In genomic region chr3:104586342-104587175, GRCm38 (mm10) we compare ENCODE assay signal across 15 mouse cellular contexts. TPM values are rescaled to one million over a fixed set of nuclear protein-coding genes. Genes with fewer than 3 reads are reported as not detected.
DNase-seq lines count a peak whose midpoint lies in the region; ATAC-seq and TF ChIP-seq lines count a peak whose summit lies in the region.
"Had no signal": no experiment of that assay in that cellular context is flagged by ENCODE, and none has a peak within 500 bp of the region (broad histone marks: within the 10 kb centered on the region; RNA-seq: fewer than 3 reads in every experiment).

No protein-coding gene starts in this region.

- TF ChIP-seq CTCF in layer of hippocampus, adult 2 months (conservative IDR thresholded peaks at IDR 0.05) = no peak

- H3K4me1 ChIP-seq in brown adipose tissue, adult 24 weeks (ENCODE audit: control insufficient read depth, insufficient read depth, insufficient read length, low read length) = peaks cover 3% of the 10 kb centered on the region; the same call in 1 of the 2 replicates
- H3K4me1 ChIP-seq in neural tube, embryonic 15.5 days = no peaks in the 10 kb centered on the region
- H3K4me1 ChIP-seq: embryonic facial prominence, embryonic 15.5 days; midbrain, embryonic 13.5 days; neural tube, embryonic 12.5 days had no signal

- no peak for DNase-seq in layer of hippocampus, adult 2 months (ENCODE audit: low spot score in 2 of 2)
- DNase-seq in layer of hippocampus, adult 18-20 months (ENCODE audit: low spot score in 2 of 2) = no peak
- peak; percentile 26 for DNase-seq in NIH3T3 (ENCODE audit: low read depth)
- peak; percentile 85 to 87 for DNase-seq in cerebellum, postnatal 25 days
- DNase-seq in natural killer cell, adult 2 months (ENCODE audit: low spot score in 2 of 2) = no peak
- DNase-seq: kidney, postnatal 10 days; lung, postnatal 10 days had no signal

- no peaks in the 10 kb centered on the region for H3K27me3 ChIP-seq in neural tube, embryonic 15.5 days (replicated peaks)
- H3K27me3 ChIP-seq: embryonic facial prominence, embryonic 15.5 days; midbrain, embryonic 13.5 days; neural tube, embryonic 12.5 days had no signal

- H3K9ac ChIP-seq in neural tube, embryonic 15.5 days (replicated peaks) = no peak overlapping the region
- H3K9ac ChIP-seq: embryonic facial prominence, embryonic 15.5 days; midbrain, embryonic 13.5 days; neural tube, embryonic 12.5 days had no signal

- no peak overlapping the region for H3K4me3 ChIP-seq in layer of hippocampus, adult 2 months
- no peak overlapping the region for H3K4me3 ChIP-seq in brown adipose tissue, adult 24 weeks (ENCODE audit: insufficient read depth, low read depth, low read length)
- no peak overlapping the region for H3K4me3 ChIP-seq in neural tube, embryonic 15.5 days (replicated peaks)
- H3K4me3 ChIP-seq: embryonic facial prominence, embryonic 15.5 days; midbrain, embryonic 13.5 days; neural tube, embryonic 12.5 days had no signal

- H3K9me3 ChIP-seq in neural tube, embryonic 15.5 days (replicated peaks) = no peaks in the 10 kb centered on the region
- H3K9me3 ChIP-seq: embryonic facial prominence, embryonic 15.5 days; midbrain, embryonic 13.5 days; neural tube, embryonic 12.5 days had no signal

- peak overlapping the region; percentile 55; the same call in 1 of the 2 replicates for H3K27ac ChIP-seq in layer of hippocampus, adult 2 months
- H3K27ac ChIP-seq in brown adipose tissue, adult 24 weeks (replicated peaks; ENCODE audit: low read depth, low read length) = peak overlapping the region; percentile 42; the same call in 1 of the 2 replicates
- H3K27ac ChIP-seq in neural tube, embryonic 15.5 days (replicated peaks) = no peak overlapping the region
- H3K27ac ChIP-seq: embryonic facial prominence, embryonic 15.5 days; midbrain, embryonic 13.5 days; neural tube, embryonic 12.5 days had no signal

- no peak for ATAC-seq in neural tube, embryonic 15.5 days (ENCODE audit: low FRiP score)
- no peak for ATAC-seq in megakaryocyte-erythroid progenitor cell, adult 5-6 weeks (replicated peaks; ENCODE audit: low FRiP score, low TSS enrichment, poor library complexity, severe bottlenecking)
- ATAC-seq: forebrain, embryonic 16.5 days; midbrain, embryonic 13.5 days had no signal

- WGBS in neural tube, embryonic 15.5 days = 88% methylated on average over 6 of the region's 6 CpGs

- no peak overlapping the region for H3K4me2 ChIP-seq in neural tube, embryonic 15.5 days
- H3K4me2 ChIP-seq: embryonic facial prominence, embryonic 15.5 days; liver, embryonic 11.5 days; midbrain, embryonic 13.5 days; neural tube, embryonic 12.5 days had no signal

- no peaks in the 10 kb centered on the region for H3K36me3 ChIP-seq in neural tube, embryonic 15.5 days
- H3K36me3 ChIP-seq: embryonic facial prominence, embryonic 15.5 days; midbrain, embryonic 13.5 days; neural tube, embryonic 12.5 days had no signal

RNA-seq across cellular contexts. Expression of gene Slc16a1, which starts 51.9 kb away (rescaled TPM):
- total RNA-seq in layer of hippocampus, adult 2 months (2021) = 10 to 100 TPM; 20.8 to 22.0 TPM
- 10 to 100 TPM; 24.8 to 25.2 TPM for total RNA-seq in layer of hippocampus, adult 18-20 months (2021)
- polyA plus RNA-seq in brown adipose tissue, adult 24 weeks (2012; ENCODE audit: insufficient read depth, insufficient read length, missing spikeins) = 185 and 208 TPM in 2 replicates
- polyA plus RNA-seq in neural tube, embryonic 15.5 days (2015; fragmentation: Nextera tagmentation; extraction: Ambion mirVana) = 10.5 and 16.8 TPM in 2 replicates
- total RNA-seq in megakaryocyte-erythroid progenitor cell, adult 5-6 weeks (2014; fragmentation: Nextera tagmentation) = 76.1 and 80.4 TPM in 2 replicates
- total RNA-seq in megakaryocyte-erythroid progenitor cell, adult 5-6 weeks (2017) = 137 and 154 TPM in 2 replicates

Comparison
In these comparisons a context has a peak if more than half of its experiments do, and no peak if none do; other contexts are left out.
1. DNase-seq: peak in NIH3T3 (single experiment) and cerebellum, postnatal 25 days (2 of 2); none in layer of hippocampus, adult 2 months (0 of 2), layer of hippocampus, adult 18-20 months (0 of 2) and natural killer cell, adult 2 months (0 of 2).